Mouse (Mus musculus) testis, adult 2 months (tissue): ENCODE data around the gene Hes3.

Source experiments
- CTCF ChIP-seq: fragments of 200-500 bp; IDR thresholded peaks from 2 replicates; pipeline ENCODE4 v1.5.1; 2012; ENCODE audit warnings: low read depth, mild to moderate bottlenecking, inconsistent platforms, low read length, moderate library complexity; ENCODE audit not compliant: control insufficient read depth, insufficient read depth, insufficient replicate concordance
- POLR2A ChIP-seq: fragments of 200-500 bp; IDR thresholded peaks from 2 replicates; pipeline ENCODE4 v1.6.1; 2012; ENCODE audit warnings: low read depth, mild to moderate bottlenecking, inconsistent platforms, low read length, moderate library complexity; ENCODE audit not compliant: control insufficient read depth

- TF ChIP-seq CTCF: no peak
- TF ChIP-seq POLR2A: no peak
Observed at GRCm38 (mm10) chr4:152298836-152299235, 7.4 kb upstream of the Hes3 start.
